Mouse (Mus musculus): Measurements from ENCODE around the gene Bsn. TPM values are rescaled to one million over a fixed set of nuclear protein-coding genes. Genes with fewer than 3 reads are reported as not detected.
"Not testable (repeated sequence)": the region's sequence is repeated elsewhere in the genome, so short reads cannot be mapped to it uniquely, and the experiment has no call there.

The Bsn gene
- total and polyA plus RNA-seq, 2 experiments: under 0.01 TPM

DNA sequence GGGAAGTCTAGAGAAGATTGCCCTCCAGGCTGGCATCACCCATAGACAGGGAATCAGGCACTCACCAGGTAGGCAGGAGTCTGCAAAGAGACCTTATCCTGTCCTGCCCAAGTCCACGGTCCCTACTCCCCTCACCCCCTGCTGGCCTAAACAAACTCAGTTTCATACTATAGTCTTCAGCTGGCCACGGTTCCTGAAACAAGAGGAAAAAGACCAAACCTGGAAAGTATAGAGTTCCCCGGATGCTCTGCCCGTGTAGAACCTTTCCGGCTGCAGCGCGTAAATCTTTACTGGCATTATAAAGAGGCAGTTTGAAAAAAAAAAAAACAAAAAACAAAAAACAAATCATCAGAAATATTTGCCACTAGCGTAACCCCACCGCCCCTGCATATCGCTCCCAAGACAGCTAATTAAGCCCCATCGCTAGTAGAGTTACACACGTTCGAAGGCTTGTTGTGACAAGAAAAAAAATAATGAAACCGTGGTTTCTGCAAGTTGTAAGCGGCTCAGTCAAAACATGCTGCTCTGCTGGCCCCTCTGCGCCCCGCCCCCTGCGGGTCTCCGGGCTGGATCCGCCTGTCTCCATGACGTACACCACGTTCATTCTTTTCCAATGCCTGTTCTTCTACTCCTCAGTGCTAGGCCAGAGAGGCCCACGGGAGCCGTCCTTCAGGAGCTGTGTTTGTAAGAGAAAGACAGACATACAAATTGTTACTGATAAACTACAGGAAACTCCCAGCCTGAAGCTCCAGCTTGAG lies 6.9 kb upstream of the Bsn start:
- no peaks in the 10 kb centered on the region for H3K79me2 ChIP-seq (ENCODE audit: control insufficient read depth, insufficient read depth, low read length)
- DNase-seq (ENCODE audit: extremely low read depth, low read depth, low spot score): no peak
- H3K27ac ChIP-seq (replicated peaks; ENCODE audit: insufficient read depth, low read depth, low read length): no peak overlapping the region
- 55% methylated on average over 24 of the region's 24 CpGs for WGBS
- peaks cover 4% of the 10 kb centered on the region; the same call in 1 of the 2 replicates for H3K4me1 ChIP-seq (ENCODE audit: control insufficient read depth, insufficient read depth, low read length)
- TF ChIP-seq CTCF (IDR thresholded peaks at IDR 0.05; ENCODE audit: low read depth, low read length) (no peak), POLR2A (IDR thresholded peaks at IDR 0.05; ENCODE audit: extremely low read depth, insufficient read depth, low read length) (no peak)
- H3K27me3 ChIP-seq (ENCODE audit: control insufficient read depth, insufficient read depth, low read length): no peaks in the 10 kb centered on the region
- H3K4me3 ChIP-seq (ENCODE audit: insufficient read depth, low read depth, low read length): no peak overlapping the region
- no peaks in the 10 kb centered on the region for H3K36me3 ChIP-seq (ENCODE audit: control insufficient read depth, insufficient read depth, low read length)
- no peak overlapping the region for H3K9ac ChIP-seq (ENCODE audit: low read depth, low read length)

DNA sequence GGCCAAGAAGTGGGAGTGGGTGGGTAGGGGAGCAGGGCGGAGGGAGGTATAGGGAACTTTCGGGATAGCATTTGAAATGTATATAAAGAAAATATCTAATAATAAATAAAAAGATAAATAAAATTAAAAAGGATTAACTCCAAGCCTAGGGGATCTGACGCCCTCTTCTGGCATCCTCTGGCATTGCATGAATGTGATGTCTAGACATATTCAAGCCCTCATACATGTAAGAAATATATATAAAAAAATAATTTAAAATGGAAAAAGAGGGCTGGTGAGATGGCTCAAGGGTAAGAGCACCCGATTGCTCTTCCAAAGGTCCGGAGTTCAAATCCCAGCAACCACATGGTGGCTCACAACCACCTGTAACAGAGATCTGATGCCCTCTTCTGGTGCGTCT lies 6.0 kb upstream of the Bsn start:
- H3K4me3 ChIP-seq (ENCODE audit: insufficient read depth, low read depth, low read length); H3K36me3 ChIP-seq (ENCODE audit: control insufficient read depth, insufficient read depth, low read length); H3K27ac ChIP-seq (replicated peaks; ENCODE audit: insufficient read depth, low read depth, low read length); H3K79me2 ChIP-seq (ENCODE audit: control insufficient read depth, insufficient read depth, low read length); H3K9ac ChIP-seq (ENCODE audit: low read depth, low read length); H3K27me3 ChIP-seq (ENCODE audit: control insufficient read depth, insufficient read depth, low read length); DNase-seq (ENCODE audit: extremely low read depth, low read depth, low spot score); H3K4me1 ChIP-seq (ENCODE audit: control insufficient read depth, insufficient read depth, low read length): not testable (repeated sequence)
- WGBS: 66% methylated on average over 6 of the region's 6 CpGs

DNA sequence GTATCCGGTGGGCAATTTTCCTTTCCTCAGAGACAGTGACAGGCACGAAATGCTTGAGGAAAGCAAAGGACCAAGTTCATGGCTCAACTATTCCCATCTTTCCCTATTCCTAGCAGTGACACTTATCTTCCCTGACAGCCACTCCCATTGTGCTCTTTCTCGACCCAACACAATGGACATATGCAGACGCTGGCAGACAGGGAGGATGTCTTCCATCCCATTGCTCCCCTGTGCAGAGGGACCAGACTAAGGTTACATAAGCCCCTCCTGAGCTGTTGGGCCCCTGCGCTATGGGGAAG lies 747 bp downstream of the Bsn start:
- no peak for DNase-seq (ENCODE audit: extremely low read depth, low read depth, low spot score)
- H3K4me3 ChIP-seq (ENCODE audit: insufficient read depth, low read depth, low read length): no peak overlapping the region
- no peak overlapping the region for H3K27ac ChIP-seq (replicated peaks; ENCODE audit: insufficient read depth, low read depth, low read length)
- H3K79me2 ChIP-seq (ENCODE audit: control insufficient read depth, insufficient read depth, low read length): no peaks in the 10 kb centered on the region
- H3K27me3 ChIP-seq (ENCODE audit: control insufficient read depth, insufficient read depth, low read length): peaks cover 8% of the 10 kb centered on the region; the same call in 1 of the 2 replicates
- TF ChIP-seq POLR2A (IDR thresholded peaks at IDR 0.05; ENCODE audit: extremely low read depth, insufficient read depth, low read length) (no peak), CTCF (IDR thresholded peaks at IDR 0.05; ENCODE audit: low read depth, low read length) (no peak)
- no peaks in the 10 kb centered on the region for H3K4me1 ChIP-seq (ENCODE audit: control insufficient read depth, insufficient read depth, low read length)
- H3K36me3 ChIP-seq (ENCODE audit: control insufficient read depth, insufficient read depth, low read length): no peaks in the 10 kb centered on the region
- H3K9ac ChIP-seq (ENCODE audit: low read depth, low read length): no peak overlapping the region
- WGBS: 52% methylated on average over 5 of the region's 5 CpGs

DNA sequence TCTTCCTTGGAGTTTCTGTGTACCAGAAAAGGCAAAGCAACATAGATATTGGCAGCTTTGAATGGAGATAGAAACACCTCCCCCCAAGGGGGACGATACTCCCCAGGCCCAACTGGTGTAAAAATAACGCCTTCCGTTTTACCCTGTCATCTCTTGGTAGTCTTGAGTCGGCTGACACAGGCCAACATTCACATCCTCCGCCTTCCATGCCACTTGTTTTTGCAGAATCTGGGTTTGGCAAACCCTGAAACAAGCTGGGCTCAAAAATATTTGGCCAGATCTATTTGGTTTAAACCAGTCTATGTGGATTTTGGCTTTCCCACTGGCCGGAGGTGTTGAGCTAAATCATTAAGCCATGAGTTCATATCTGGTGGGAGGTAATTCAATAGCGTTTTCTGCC lies 1.2 kb downstream of the Bsn start:
- Histone ChIP-seq H3K79me2 (ENCODE audit: control insufficient read depth, insufficient read depth, low read length) (no peaks in the 10 kb centered on the region), H3K27ac (replicated peaks; ENCODE audit: insufficient read depth, low read depth, low read length) (no peak overlapping the region), H3K4me1 (ENCODE audit: control insufficient read depth, insufficient read depth, low read length) (no peaks in the 10 kb centered on the region), H3K9ac (ENCODE audit: low read depth, low read length) (no peak overlapping the region), H3K27me3 (ENCODE audit: control insufficient read depth, insufficient read depth, low read length) (peaks cover 8% of the 10 kb centered on the region; the same call in 1 of the 2 replicates), H3K4me3 (ENCODE audit: insufficient read depth, low read depth, low read length) (no peak overlapping the region), H3K36me3 (ENCODE audit: control insufficient read depth, insufficient read depth, low read length) (no peaks in the 10 kb centered on the region)
- 73% methylated on average over 7 of the region's 7 CpGs for WGBS
- DNase-seq (ENCODE audit: extremely low read depth, low read depth, low spot score): no peak
- TF ChIP-seq CTCF (IDR thresholded peaks at IDR 0.05; ENCODE audit: low read depth, low read length) (no peak), POLR2A (IDR thresholded peaks at IDR 0.05; ENCODE audit: extremely low read depth, insufficient read depth, low read length) (no peak)

DNA sequence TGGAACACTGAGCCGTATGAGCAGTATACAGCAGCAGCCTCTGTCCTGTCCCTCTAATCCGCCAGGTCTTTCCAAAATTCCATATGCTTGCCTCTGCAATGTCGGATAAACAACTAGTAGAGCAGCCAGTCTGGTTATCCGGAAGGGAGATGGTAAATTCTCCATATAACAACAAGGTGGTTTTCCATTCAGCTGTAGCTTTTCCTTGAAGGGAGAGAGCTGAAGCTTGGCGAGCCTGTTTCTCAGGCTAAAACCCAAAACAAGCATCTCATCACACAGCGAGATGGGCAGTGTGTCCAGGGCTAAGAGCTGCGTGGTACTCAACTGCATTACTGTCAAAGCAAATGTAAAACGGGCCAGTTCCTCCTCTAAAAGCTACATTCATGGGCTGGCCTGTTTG lies 1.7 kb downstream of the Bsn start:
- Histone ChIP-seq H3K9ac (ENCODE audit: low read depth, low read length) (no peak overlapping the region), H3K36me3 (ENCODE audit: control insufficient read depth, insufficient read depth, low read length) (no peaks in the 10 kb centered on the region), H3K27ac (replicated peaks; ENCODE audit: insufficient read depth, low read depth, low read length) (no peak overlapping the region), H3K27me3 (ENCODE audit: control insufficient read depth, insufficient read depth, low read length) (peaks cover 8% of the 10 kb centered on the region; the same call in 1 of the 2 replicates), H3K79me2 (ENCODE audit: control insufficient read depth, insufficient read depth, low read length) (no peaks in the 10 kb centered on the region), H3K4me3 (ENCODE audit: insufficient read depth, low read depth, low read length) (no peak overlapping the region), H3K4me1 (ENCODE audit: control insufficient read depth, insufficient read depth, low read length) (no peaks in the 10 kb centered on the region)
- TF ChIP-seq CTCF (IDR thresholded peaks at IDR 0.05; ENCODE audit: low read depth, low read length) (no peak), POLR2A (IDR thresholded peaks at IDR 0.05; ENCODE audit: extremely low read depth, insufficient read depth, low read length) (no peak)
- DNase-seq (ENCODE audit: extremely low read depth, low read depth, low spot score): no peak
- 84% methylated on average over 8 of the region's 8 CpGs for WGBS

DNA sequence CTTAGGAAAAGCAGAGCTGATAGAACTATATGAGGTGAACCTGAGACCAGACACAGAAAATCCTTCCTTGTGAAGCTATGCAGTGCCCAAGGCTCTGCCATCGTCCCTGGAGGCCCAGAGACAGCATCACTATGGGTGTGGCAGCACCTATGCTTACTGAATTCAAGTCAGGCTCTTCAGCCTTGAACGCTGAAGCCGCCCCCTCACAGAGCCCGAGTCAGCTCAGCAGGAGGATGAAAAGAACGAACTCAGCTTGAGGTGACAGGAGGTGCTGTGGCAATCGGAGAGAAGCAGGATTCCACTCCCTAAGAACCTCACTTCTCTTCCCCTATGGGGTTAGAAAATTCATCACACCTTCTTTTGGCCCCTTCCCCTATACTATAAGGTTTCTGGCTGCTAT lies 2.6 kb downstream of the Bsn start:
- Histone ChIP-seq H3K27ac (replicated peaks; ENCODE audit: insufficient read depth, low read depth, low read length) (no peak overlapping the region), H3K4me3 (ENCODE audit: insufficient read depth, low read depth, low read length) (no peak overlapping the region), H3K79me2 (ENCODE audit: control insufficient read depth, insufficient read depth, low read length) (no peaks in the 10 kb centered on the region), H3K36me3 (ENCODE audit: control insufficient read depth, insufficient read depth, low read length) (no peaks in the 10 kb centered on the region), H3K27me3 (ENCODE audit: control insufficient read depth, insufficient read depth, low read length) (peaks cover 8% of the 10 kb centered on the region; the same call in 1 of the 2 replicates), H3K9ac (ENCODE audit: low read depth, low read length) (no peak overlapping the region), H3K4me1 (ENCODE audit: control insufficient read depth, insufficient read depth, low read length) (no peaks in the 10 kb centered on the region)
- TF ChIP-seq POLR2A (IDR thresholded peaks at IDR 0.05; ENCODE audit: extremely low read depth, insufficient read depth, low read length): no peak
- TF ChIP-seq CTCF (IDR thresholded peaks at IDR 0.05; ENCODE audit: low read depth, low read length): no peak
- WGBS: 47% methylated on average over 6 of the region's 6 CpGs
- DNase-seq (ENCODE audit: extremely low read depth, low read depth, low spot score): no peak
